Mouse (Mus musculus): ENCODE measurements at regions not wholly inside any gene's neighbourhood (a gene's known extent, or its start where the extent isn't known, plus 50 kb on each side); places are given as distances from the start of the nearest gene placed in this dataset.

DNA sequence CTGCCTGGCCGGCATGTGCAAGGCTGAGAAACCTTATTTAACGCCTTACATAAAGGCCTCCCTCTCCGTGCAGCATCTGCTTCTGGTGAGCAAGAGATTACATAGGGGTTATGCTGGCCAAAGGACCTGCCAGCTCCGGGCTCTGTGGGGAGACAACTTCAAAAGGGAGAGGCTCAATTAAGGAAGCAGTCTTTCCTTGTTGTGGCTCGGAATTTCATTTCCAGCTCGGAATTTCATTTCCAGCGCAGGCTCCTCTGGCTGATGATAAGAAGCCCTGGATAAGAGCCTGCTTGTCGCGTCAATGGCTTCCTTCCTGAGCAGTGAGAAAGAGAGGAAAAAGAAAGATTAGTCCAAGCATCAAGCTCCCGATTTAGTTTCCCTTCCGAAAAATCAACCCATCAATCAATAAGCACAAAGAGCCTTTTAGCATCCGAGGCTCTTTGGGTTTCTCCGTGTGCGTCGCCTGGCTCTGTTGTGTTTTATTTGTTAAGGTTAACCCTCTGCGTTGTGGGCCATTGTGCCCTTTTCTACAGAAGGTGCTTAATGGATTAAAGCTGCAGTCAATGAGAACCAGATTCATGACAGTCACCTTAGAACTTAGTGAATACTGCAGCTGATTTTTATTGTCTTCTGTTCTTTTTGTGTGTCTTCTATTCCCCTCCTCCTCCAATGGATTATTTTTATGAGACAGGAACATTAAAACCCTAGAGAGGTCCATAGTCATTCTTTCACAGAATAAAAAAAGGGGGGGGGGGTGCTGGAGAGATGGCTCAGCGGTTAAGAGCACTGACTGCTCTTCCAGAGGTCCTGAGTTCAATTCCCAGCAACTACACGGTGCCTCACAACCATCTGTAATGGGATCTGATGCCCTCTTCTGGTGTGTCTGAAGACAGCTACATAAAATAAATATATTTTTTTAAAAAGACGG is 218.3 kb downstream of the Myo1b start:
- ATAC-seq (replicated peaks; ENCODE audit: low FRiP score, poor library complexity, severe bottlenecking) = no peak

DNA sequence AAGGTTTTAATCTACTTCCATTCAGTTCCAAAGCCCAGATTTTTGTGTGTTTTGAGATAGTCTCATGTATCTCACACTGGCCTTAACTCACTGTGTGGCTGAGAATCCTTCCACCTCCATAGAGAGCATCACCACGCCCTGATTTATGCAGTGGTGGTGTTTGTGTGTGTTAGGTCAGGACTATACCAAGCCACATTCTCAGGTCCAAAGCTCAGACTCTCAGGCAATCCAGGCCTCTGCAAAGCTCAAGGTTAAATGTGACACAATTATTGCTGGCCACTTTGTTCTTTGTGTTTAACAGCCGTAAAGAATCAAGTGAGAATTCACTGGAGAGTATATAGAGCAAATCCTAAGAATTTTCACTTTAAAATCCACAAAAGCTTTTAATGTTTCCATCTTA is 218.2 kb upstream of the Nabp1 start:
- ATAC-seq (replicated peaks; ENCODE audit: low FRiP score, poor library complexity, severe bottlenecking) = no peak

DNA sequence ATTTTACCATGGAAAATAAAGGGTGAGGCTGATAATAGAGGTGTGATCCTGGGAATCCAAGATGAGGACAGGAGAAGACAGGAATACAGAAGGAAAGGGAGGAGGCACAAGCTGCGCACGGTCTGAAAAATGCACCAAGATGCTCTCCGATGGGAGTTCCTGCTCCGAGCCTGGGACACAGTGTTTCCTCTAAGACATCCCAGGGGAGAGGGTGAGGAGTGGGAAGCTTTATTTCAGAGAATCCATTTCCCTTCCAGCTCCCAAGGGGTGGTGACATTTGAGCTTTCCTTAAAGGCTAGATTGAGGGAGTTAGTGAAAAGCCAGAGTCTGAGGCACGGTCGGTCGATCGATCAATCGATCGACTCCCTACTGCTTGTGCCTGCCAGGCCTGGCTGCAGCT is 212.7 kb upstream of the Nabp1 start:
- ATAC-seq (replicated peaks; ENCODE audit: low FRiP score, poor library complexity, severe bottlenecking) = no peak

DNA sequence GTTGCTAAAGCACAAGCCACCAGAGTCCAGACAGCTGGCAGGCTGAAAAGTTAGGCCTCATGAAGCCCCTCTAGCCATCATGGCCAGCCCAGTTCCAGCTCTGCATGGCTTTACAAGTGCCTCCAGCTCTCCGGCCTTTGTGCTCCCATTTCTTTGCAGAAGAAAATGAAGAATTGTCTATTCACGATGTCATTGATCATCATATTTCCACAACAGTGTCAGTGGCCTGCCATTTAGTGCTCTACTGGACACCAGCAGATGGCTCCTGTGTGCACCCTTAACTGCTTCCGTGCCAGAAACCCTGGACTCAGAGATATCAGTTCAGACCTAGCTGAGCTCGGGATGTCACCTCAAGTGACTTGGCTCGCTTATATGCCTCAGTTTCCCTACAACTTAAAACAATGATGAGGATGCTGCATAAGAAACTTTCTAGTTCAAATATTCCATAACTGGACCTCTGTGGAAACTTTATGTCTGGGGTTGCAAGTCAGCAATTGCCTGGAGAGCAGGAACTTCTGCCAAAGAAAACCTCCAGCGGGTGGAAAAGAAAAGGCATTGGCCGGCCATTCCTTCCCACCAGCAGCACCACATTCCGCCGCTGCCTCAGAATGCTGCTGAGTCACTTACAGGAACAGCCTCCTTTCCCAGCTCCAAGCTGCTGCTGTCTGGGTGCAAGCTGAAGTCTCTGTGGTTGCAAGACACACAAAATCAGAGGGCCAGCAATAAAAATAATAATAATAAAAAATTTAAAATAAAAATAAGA is 211.4 kb upstream of the Nabp1 start:
- no peak for ATAC-seq (replicated peaks; ENCODE audit: low FRiP score, poor library complexity, severe bottlenecking)

DNA sequence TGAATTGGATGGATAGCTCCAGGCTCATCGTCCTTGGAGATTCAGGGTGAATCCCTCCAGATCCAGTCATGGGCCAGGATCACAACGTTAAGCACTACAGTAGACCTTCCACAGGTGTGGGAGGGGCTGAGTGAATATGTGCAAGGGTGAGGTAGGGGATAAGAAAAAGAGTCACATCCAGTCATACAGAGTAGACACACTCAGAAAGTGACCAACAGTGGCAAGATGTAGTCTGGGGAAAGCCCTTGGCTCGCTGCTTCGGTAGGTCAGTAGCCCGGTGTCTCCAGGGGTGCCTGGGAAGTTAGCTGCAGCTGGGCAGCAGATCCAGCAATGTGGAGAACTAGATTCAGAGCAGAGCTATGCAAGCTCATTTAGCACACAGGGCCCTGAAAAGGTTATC is 210.7 kb upstream of the Nabp1 start:
- ATAC-seq (replicated peaks; ENCODE audit: low FRiP score, poor library complexity, severe bottlenecking) = no peak

DNA sequence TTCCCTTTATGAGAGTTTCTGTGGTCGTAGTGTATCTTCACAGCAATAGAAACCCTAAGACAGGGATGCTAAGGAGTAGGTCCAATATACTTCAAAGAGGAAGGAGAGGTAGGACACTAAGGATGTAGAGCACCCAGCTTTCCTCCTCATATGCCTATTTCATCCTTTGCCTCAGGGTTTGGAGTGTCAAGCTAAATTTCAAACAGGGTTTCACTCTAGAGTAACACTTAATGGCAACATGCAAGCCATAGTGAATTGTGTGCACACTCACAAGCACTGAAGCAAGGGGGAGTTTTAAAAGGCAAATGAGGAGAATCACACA is 210.0 kb upstream of the Nabp1 start:
- no peak for ATAC-seq (replicated peaks; ENCODE audit: low FRiP score, poor library complexity, severe bottlenecking)

DNA sequence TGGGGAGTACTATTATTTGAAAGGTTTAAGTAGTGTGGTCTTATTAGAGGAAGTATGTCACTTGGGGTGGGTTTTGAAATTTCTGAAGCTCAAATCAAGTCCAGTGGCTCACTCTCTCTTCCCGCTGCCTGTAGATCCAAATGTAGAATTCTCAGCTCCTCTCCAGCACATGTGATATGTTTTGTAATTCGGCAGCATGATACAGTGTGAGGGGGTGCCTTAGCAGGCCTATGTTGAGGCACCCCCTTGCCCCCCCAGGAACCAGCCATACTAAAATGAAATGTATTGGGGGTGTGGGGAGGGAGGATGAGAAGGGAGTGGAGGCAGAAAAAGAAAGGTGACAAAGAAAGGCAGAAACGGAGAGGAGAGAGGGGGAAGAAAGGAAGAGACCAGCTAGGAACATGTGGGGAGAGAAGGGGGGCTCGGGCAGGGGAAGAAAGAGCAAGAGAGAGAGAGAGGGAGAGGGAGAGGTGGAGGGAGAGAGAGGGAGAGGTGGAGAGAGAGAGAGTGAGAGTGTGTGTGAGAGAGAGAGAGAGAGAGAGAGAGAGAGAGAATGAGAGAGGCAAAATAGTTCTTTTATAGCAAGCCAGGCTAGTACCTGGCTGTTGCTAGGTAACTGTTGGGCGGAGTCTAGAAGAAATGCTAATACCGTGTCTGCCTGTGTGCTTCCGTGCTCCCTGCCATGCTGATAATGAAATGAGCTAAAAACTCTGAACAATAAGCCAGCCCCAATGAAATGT is 209.4 kb upstream of the Nabp1 start:
- ATAC-seq (replicated peaks; ENCODE audit: low FRiP score, poor library complexity, severe bottlenecking) = no peak

DNA sequence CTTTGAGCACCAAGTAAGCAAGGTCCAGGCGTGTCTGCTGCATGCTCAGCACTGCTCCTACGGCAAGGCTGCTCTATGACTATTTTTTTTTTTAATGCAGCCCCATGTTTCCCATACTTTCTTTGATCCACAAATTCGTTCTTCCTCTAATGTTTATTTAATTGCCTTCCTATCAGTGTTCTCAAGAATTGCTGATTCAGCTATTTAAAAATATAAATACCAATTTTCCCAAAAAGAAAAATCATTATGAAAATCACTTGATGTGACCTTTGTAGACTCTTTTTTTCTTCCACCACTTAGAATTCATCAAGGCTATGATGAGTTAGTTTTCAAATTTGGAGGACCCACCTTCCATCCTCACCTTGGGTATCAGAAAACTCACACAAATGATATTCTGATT is 208.5 kb upstream of the Nabp1 start:
- ATAC-seq (replicated peaks; ENCODE audit: low FRiP score, poor library complexity, severe bottlenecking) = no peak

DNA sequence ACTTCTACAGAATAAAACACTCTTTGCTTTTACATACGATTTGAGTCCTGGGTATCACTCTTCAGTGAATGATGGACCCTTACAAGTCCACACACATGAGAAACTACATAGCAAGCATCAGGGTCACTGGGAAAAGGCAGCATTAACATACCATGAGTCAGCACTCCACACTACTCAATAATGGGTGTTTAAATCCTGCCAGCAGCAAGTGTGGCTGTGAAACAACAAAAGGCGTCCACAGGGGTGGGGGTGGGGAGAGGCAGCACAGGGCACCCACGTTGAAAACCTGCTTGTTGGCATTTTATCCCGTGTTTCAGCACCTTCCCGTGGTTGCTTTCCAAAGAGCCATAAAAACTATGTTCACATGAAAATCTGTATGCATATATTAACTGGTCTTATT is 204.0 kb upstream of the Nabp1 start:
- no peak for ATAC-seq (replicated peaks; ENCODE audit: low FRiP score, poor library complexity, severe bottlenecking)

DNA sequence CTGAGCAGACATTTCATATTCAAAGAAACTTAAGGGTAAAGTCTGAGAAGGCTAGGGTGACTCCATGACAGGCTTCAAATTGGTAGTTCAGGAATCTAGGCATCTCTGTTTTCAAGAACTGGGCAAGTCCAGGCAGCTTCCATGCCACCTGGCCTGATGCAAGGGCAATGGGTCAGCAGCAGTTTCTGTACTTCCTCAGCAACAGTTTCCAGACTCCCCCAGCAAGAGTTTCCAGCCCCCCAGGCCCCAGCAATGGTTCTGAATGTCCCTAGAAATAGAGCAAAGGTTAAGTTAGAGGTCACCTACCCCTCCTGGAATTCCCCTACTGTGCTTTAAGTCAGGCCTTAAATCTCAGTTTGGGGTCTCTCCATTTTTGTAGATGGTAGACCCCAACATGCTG is 203.6 kb upstream of the Nabp1 start:
- no peak for ATAC-seq (replicated peaks; ENCODE audit: low FRiP score, poor library complexity, severe bottlenecking)

DNA sequence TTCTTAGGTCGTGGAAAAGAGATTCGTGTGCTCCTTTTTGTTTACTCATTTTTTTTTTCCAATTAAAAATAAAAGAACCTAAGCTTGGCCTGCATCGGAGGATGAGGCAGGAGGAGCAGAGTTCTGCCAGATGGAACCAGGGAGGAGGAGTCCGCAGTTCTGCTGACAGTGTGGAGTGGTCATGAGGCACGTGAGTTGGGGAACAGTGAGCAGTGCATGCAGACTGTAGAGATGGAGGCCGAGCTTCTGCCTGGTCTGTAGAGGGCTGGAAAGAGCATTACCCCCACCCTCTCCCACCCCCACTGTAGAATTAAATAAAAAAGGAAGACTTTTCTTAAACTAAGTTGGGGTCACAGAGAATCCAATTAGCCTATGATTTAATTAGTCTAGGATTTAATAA is 202.5 kb upstream of the Nabp1 start:
- ATAC-seq (replicated peaks; ENCODE audit: low FRiP score, poor library complexity, severe bottlenecking) = no peak

DNA sequence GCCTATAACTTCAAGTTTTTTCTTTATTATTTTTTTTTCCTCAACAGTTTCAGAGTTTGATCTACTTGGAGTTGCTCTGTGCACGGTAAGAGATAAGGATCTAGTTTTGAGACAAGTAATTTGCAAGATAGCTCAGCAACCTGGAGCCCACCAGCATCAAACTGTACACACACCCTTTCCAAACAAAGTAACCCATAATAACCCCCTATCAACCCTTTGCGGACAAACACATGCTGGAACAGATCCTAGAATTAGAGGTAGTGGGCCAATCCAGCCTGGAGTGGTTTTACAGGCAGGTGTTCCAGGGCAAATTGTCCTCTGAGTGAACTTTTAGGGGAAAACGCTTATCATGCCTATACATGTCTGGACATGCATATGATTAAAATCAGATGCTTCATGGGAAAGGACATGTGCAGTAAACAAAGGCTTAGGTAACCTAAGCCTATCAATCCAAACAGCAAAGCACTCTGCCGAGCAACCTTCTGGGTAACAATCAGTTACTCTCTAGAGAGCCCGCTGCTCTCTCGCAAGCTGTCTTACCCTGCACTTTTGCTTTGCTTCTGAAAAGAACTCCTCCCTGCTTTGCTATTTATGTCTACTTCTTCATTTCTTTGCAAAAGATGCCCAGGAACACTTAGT is 200.2 kb upstream of the Nabp1 start:
- ATAC-seq (replicated peaks; ENCODE audit: low FRiP score, poor library complexity, severe bottlenecking) = no peak

DNA sequence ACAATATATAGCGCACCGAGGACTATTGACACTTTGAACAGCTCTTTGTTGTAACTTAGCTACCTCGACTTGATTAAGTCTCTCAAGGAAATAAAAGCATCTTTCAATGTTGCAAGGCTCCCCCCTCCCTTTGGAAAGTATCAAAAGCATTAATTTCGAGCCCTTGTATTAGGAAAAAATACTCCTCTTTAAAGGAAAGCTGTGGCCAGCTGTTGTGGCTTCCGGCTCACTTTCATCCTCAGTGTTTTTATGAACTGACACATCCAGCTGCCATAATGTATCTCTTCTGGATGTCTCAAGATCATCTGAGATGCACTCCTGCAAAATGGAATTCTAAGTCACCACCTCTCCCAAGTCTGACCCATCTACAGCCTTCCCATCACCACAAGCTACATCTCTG is 199.6 kb upstream of the Nabp1 start:
- no peak for ATAC-seq (replicated peaks; ENCODE audit: low FRiP score, poor library complexity, severe bottlenecking)

DNA sequence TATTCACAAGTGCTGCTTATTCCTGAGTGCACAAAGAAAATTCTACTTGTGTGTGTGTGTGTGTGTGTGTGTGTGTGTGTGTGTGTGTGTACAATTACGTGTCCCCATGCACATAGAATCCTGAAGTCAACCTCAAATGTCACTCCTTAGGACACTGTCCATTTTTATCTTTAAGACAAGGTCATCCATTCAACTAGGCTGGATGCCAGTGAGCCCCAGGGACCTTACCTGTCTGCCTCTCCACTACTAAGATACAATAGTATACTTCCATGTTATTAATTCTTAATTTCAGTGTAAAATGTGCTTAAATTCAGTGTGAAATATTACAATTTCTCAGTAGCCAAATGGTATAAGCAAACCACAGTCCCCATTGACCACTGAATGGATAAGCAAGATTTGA is 193.5 kb upstream of the Nabp1 start:
- no peak for ATAC-seq (replicated peaks; ENCODE audit: low FRiP score, poor library complexity, severe bottlenecking)

DNA sequence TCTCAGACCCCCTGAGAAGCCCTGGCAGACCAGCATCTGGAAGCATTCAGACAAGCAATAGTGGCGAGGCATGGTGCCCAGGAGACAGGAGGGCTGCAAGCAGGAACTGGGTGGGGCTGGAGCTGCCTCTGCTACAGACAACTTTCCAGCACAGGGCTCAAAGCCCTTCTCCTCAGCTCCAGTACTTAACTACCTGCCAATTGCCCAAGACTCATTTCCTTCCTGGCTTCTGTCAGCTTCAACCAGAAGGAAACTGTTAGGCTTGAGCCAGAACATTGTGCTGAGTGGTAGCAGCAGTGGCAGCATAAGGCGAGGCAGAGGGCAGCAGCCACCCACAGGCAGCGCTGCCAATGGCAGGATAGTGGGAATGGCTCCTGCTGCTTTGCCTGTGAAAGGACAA is 193.1 kb upstream of the Nabp1 start:
- ATAC-seq (replicated peaks; ENCODE audit: low FRiP score, poor library complexity, severe bottlenecking) = no peak

DNA sequence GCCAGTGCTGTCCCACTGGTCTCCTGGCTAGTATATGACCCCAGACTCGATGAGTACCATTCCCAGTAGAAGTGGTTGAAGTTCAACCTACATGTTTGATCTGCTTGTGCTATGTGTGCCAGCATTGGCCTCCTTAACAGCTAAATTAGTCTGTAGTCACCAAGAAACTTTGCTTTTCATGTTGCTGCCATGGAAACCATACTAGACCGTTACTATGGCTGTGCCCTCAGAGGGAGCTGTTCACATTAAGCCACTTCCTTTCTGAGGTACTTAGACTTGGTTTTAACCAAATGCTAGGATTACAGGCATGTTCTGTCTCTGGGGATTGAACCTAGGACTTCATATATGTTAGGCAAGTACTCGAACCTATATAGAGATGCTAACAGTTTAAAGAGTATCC is 191.8 kb upstream of the Nabp1 start:
- ATAC-seq (replicated peaks; ENCODE audit: low FRiP score, poor library complexity, severe bottlenecking) = no peak

DNA sequence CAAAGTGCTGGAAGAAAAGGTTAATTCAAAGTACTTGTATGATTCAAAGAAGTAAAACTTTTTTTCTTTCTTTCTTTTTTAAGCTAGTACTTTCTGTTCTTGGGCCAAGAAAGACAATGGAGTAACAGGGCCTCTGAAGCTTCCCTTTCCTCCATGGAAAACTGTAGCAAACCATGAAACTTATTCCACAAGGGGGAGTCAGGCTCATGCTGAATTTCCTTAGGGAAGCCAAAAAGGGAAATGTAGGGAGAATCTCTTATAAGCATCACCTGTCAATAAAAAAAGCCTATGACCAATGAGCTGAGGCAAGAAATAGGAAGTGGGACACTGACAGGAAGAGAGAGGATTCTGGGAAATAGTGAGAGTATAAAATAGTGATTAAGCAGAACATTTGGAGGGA is 190.7 kb upstream of the Nabp1 start:
- no peak for ATAC-seq (replicated peaks; ENCODE audit: low FRiP score, poor library complexity, severe bottlenecking)

DNA sequence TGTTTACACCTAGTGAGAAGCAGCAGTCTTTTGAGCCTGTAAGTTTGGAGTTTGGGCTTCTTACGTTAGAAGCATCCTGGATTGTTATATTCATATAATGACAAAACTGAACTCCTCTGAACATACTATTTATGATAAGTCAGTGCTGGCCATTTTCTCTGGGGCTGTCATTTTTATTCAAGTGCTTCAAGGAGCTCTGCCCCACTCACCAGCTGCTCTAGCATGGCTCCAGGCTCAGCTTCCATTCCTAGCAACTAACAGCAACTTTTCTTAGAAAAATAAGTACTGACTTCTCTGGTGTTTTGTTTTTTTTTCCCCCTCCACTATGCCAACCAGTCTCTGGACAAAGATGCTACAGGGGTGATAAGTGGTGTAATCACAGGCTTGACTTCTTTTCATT is 182.3 kb upstream of the Nabp1 start:
- ATAC-seq (replicated peaks; ENCODE audit: low FRiP score, poor library complexity, severe bottlenecking) = no peak

DNA sequence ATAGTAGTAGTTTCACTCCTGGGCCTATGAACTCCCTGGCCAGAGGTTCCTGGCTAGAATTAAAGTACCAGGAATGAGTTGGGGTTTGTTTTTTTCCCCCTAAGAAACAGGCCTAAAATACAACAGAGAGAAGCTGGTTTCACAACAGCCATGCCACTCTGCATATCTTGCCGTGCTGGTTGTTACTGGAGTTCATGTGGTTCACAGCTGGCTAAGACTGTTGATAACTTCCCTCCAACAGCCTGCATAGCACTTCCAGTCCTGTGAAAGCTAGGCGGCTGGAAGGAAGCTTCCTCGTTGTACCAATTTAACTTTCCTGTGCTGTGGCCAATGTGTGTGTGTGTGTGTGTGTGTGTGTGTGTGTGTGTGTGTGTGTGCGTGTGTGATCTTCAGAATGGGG is 179.0 kb upstream of the Nabp1 start:
- no peak for ATAC-seq (replicated peaks; ENCODE audit: low FRiP score, poor library complexity, severe bottlenecking)

DNA sequence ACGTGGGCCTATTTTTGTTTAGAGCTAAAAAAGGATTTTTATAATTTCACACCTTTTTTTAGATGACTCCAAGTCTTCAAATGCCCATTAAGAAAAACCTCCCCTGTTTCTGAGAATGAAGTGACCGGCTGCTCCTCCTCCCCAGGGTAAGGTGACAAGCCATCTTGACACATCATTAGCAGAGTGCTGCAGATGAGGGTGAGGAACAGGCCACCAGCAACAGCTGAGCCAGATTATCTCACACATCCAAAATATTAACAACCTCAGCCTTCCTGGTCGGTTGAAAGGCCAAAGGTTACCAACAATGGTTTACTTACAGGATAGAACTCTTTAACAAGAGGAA is 172.4 kb upstream of the Nabp1 start:
- no peak for ATAC-seq (replicated peaks; ENCODE audit: low FRiP score, poor library complexity, severe bottlenecking)
